Mouse (Mus musculus) lung, embryonic 15.5 days (tissue): ENCODE data around the gene Gnas. TPM values are rescaled to one million over a fixed set of nuclear protein-coding genes. Genes with fewer than 3 reads are reported as not detected.
A peak's percentile ranks its signal among the peaks of the same experiment; 100 is the strongest.

Experiments used
- ATAC-seq: fragments of 200-750 bp; cut with Nextera tagmentation; 2 replicates; pipeline ENCODE4 v1.8.0; 2017; ENCODE audit warnings: moderate number of reproducible peaks, borderline replicate concordance; ENCODE audit not compliant: low FRiP score, low TSS enrichment; ENCODE audit errors: extremely low read depth
- H3K27ac ChIP-seq: fragments of 300-500 bp; sonication (generic); 2 replicates; pipeline ENCODE4 v1.5.1; 2015; ENCODE audit warnings: moderate library complexity, mild to moderate bottlenecking, inconsistent platforms
- H3K27me3 ChIP-seq: fragments of 300-500 bp; sonication (generic); 2 replicates; pipeline ENCODE4 v1.6.1; 2015; ENCODE audit warnings: inconsistent platforms
- H3K36me3 ChIP-seq: fragments of 300-500 bp; sonication (generic); 2 replicates; pipeline ENCODE4 v1.6.1; 2015; ENCODE audit warnings: inconsistent platforms
- H3K4me1 ChIP-seq: fragments of 300-500 bp; sonication (generic); 2 replicates; pipeline ENCODE4 v1.6.1; 2015; ENCODE audit warnings: inconsistent platforms
- H3K4me2 ChIP-seq: fragments of 300-500 bp; sonication (generic); 2 replicates; pipeline ENCODE4 v1.6.1; 2015; ENCODE audit warnings: inconsistent platforms, mild to moderate bottlenecking, moderate library complexity
- H3K4me3 ChIP-seq: fragments of 300-500 bp; sonication (generic); 2 replicates; pipeline ENCODE4 v1.5.1; 2015; ENCODE audit warnings: mild to moderate bottlenecking, inconsistent platforms
- H3K9ac ChIP-seq: fragments of 300-500 bp; sonication (generic); 2 replicates; pipeline ENCODE4 v1.6.1; 2015; ENCODE audit warnings: inconsistent platforms
- H3K9me3 ChIP-seq: fragments of 300-500 bp; sonication (generic); 2 replicates; pipeline ENCODE4 v1.6.1; 2016; ENCODE audit warnings: inconsistent platforms
- WGBS: fragments of 180-500 bp; shearing (Covaris S2); methylation state at CpG from one replicate; pipeline ENCODE4 v1.1.7; 2015; 5-methylcytosine and 5-hydroxymethylcytosine counted together
- polyA plus RNA-seq: library from polyadenylated mRNA; unstranded; fragments of >200 nt; fragmentation: Nextera tagmentation; extraction: Ambion mirVana; gene quantifications from 2 replicates; pipeline ENCODE4 v1.2.1, GENCODE M21; 2015

The Gnas gene
- polyA plus RNA-seq, 1 experiment from 2014 or later, result 2,095 TPM

- no peak overlapping the region for H3K9ac ChIP-seq
- H3K4me2 ChIP-seq, result no peak overlapping the region
- ATAC-seq, result no peak
- no peak overlapping the region for H3K4me3 ChIP-seq
- 54% methylated on average over 2 of the region's 2 CpGs for WGBS
- no peaks in the 10 kb centered on the region for H3K9me3 ChIP-seq
- H3K36me3 ChIP-seq, result peaks cover 8% of the 10 kb centered on the region; the same call in 1 of the 2 replicates
- H3K4me1 ChIP-seq, result no peaks in the 10 kb centered on the region
- no peak overlapping the region for H3K27ac ChIP-seq
- H3K27me3 ChIP-seq, result no peaks in the 10 kb centered on the region
Observed at GRCm38 (mm10) chr2:174273961-174274360, 10.2 kb upstream of the Gnas start.

DNA sequence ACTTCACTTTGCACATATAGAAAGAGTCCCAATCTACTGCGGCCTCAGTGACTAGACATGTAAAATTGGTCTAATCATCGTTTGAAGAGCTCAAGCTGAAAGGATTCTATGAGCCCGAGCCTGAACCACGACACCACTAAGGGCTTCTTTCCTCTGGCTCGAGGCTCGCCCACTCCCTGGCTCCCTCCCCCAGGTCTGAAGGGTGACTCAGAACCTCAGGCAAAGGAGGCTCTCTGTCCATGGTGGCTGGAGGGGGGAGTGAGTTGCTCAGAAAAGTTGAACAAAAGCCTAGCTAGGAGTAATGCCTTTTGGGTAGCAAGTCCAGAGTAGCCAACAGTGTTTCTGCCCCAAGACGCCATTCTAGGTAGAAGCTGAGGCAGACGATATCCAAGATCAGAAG is 4.3 kb upstream of the Gnas start:
- H3K4me2 ChIP-seq, result no peak overlapping the region
- H3K27ac ChIP-seq, result no peak overlapping the region
- H3K27me3 ChIP-seq, result peaks cover 22% of the 10 kb centered on the region
- H3K4me1 ChIP-seq, result peaks cover 5% of the 10 kb centered on the region; the same call in 1 of the 2 replicates
- peaks cover 8% of the 10 kb centered on the region for H3K9me3 ChIP-seq
- H3K4me3 ChIP-seq, result no peak overlapping the region
- H3K36me3 ChIP-seq, result peaks cover 39% of the 10 kb centered on the region
- 75% methylated on average over 8 of the region's 8 CpGs for WGBS
- no peak for ATAC-seq
- H3K9ac ChIP-seq, result no peak overlapping the region

- H3K36me3 ChIP-seq, result peaks cover 72% of the 10 kb centered on the region
- H3K9ac ChIP-seq, result no peak overlapping the region
- peak overlapping the region; percentile 50 for H3K4me2 ChIP-seq
- 51% methylated on average over 11 of the region's 11 CpGs for WGBS
- H3K4me3 ChIP-seq, result 0 out of 2 replicates have a peak overlapping the region, but pooled peaks have one; percentile 27
- ATAC-seq, result no peak
- peaks cover 5% of the 10 kb centered on the region; the same call in 1 of the 2 replicates for H3K4me1 ChIP-seq
- peaks cover 25% of the 10 kb centered on the region for H3K9me3 ChIP-seq
- H3K27ac ChIP-seq, result no peak overlapping the region
- peaks cover 55% of the 10 kb centered on the region for H3K27me3 ChIP-seq
Observed at GRCm38 (mm10) chr2:174283341-174283740, 779 bp upstream of the Gnas start.

DNA sequence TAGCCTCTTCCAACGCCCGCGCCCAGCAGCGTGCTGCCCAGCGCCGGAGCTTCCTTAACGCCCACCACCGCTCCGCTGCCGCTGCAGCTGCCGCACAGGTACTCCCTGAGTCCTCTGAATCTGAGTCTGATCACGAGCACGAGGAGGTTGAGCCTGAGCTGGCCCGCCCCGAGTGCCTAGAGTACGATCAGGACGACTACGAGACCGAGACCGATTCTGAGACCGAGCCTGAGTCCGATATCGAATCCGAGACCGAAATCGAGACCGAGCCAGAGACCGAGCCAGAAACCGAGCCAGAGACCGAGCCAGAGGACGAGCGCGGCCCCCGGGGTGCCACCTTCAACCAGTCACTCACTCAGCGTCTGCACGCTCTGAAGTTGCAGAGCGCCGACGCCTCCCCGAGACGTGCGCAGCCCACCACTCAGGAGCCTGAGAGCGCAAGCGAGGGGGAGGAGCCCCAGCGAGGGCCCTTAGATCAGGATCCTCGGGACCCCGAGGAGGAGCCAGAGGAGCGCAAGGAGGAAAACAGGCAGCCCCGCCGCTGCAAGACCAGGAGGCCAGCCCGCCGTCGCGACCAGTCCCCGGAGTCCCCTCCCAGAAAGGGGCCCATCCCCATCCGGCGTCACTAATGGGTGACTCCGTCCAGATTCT is 812 bp downstream of the Gnas start:
- Histone ChIP-seq H3K27me3 (peaks cover 64% of the 10 kb centered on the region), H3K9me3 (peaks cover 25% of the 10 kb centered on the region), H3K4me3 (peak overlapping the region; percentile 27), H3K4me1 (peaks cover 5% of the 10 kb centered on the region; the same call in 1 of the 2 replicates), H3K27ac (no peak overlapping the region), H3K36me3 (peaks cover 76% of the 10 kb centered on the region), H3K4me2 (peak overlapping the region; percentile 50), H3K9ac (no peak overlapping the region)
- no peak for ATAC-seq
- WGBS, result 45% methylated on average over 58 of the region's 58 CpGs

DNA sequence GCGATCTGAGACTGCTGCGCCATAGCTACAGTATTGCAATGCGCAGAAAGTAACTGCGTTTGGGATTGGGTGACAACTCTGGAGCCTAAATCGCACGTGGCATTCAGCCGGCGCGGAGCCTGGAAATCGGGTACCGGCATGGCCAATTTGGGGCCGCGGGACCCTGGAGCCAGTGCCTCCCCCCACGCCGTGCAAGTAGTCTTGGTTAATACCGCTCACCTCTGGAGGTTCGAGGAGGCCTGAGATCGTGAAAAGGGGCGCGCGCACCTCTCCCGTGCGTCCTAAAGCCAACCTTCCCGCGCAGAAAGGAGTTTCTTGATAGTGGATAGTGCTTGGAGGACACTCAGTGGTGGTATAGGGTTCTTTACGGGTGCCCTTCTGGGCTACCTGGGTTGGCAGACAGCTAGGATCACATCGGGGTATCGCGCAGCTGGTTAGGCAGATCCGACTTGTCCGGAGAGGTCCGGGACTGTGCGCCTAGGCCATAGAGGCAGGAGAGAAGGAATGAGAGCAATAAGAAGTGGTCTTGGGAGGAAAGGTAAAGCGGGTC is 1.9 kb downstream of the Gnas start:
- peaks cover 5% of the 10 kb centered on the region; the same call in 1 of the 2 replicates for H3K4me1 ChIP-seq
- H3K4me3 ChIP-seq, result peak overlapping the region; percentile 27
- no peak overlapping the region for H3K4me2 ChIP-seq
- ATAC-seq, result no peak
- H3K27me3 ChIP-seq, result peaks cover 64% of the 10 kb centered on the region
- no peak overlapping the region for H3K27ac ChIP-seq
- WGBS, result 36% methylated on average over 34 of the region's 34 CpGs
- peaks cover 71% of the 10 kb centered on the region for H3K36me3 ChIP-seq
- H3K9ac ChIP-seq, result no peak overlapping the region
- H3K9me3 ChIP-seq, result peaks cover 25% of the 10 kb centered on the region

DNA sequence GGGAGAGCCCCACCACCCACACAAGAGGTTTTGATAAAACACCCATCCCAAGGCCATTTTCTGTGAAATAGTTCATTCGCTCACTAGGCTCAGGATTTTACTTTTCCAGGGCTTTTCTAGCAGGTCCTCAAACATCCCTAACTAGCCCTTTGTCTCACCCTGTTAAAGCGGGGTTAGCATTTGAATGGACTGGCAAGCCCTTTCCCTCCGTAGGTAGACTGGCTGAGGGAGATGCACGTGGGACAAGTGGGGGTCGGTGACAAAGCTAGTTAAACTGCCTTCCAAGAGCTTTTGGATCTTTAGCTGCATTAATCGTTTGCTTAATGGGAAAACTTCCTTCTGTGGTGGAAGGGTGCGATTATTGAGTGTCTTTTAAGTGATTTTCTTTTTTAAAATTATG is 3.8 kb downstream of the Gnas start:
- Histone ChIP-seq H3K9me3 (peaks cover 25% of the 10 kb centered on the region), H3K4me3 (peak overlapping the region; percentile 9; the same call in 1 of the 2 replicates), H3K4me2 (no peak overlapping the region), H3K27ac (no peak overlapping the region), H3K36me3 (peaks cover 63% of the 10 kb centered on the region), H3K4me1 (peaks cover 11% of the 10 kb centered on the region; the same call in 1 of the 2 replicates), H3K9ac (no peak overlapping the region), H3K27me3 (peaks cover 60% of the 10 kb centered on the region)
- WGBS, result 42% methylated on average over 7 of the region's 7 CpGs
- ATAC-seq, result no peak

DNA sequence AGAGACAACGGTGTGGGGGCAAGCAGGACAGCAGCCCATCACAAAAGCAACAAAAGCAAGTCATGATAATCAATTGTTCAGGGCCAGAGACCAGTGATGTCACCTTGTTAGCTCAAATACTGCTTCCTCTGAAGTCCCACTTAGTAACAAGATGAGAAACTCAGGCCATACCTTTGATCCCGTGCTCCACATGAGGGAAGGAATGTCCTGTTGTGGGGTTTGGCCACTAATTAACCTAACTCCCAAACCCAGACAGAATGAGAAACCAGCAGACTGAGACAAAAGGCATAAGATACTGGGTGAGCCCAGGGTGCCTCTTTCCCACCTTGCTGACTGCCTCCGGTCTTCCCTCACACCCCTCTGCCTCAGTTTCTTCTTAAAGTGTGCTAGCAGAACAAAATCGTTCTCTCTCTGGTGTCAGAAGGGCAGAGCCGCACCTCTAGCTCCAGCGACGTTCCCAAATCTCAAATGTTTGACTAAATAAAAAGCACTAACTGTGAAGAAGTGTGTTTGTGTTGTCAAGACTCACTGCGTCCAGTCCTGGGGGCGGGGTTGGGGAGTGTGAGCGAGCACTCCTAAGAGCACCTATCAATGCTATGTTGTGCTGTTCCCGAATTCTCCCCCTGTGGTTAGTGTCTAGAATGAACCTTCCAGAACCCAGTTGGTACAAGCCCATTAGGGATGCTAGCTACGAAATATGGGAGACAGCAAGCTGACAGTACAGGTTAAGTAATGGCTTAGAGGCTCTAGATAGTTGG is 4.7 kb downstream of the Gnas start:
- H3K36me3 ChIP-seq, result peaks cover 53% of the 10 kb centered on the region
- H3K4me3 ChIP-seq, result no peak overlapping the region
- H3K4me2 ChIP-seq, result no peak overlapping the region
- 48% methylated on average over 12 of the region's 12 CpGs for WGBS
- H3K9ac ChIP-seq, result no peak overlapping the region
- no peak for ATAC-seq
- H3K9me3 ChIP-seq, result peaks cover 25% of the 10 kb centered on the region
- no peak overlapping the region for H3K27ac ChIP-seq
- peaks cover 51% of the 10 kb centered on the region for H3K27me3 ChIP-seq
- peaks cover 14% of the 10 kb centered on the region; the same call in 1 of the 2 replicates for H3K4me1 ChIP-seq

- H3K27me3 ChIP-seq, result peaks cover 28% of the 10 kb centered on the region
- no peak overlapping the region for H3K27ac ChIP-seq
- no peak overlapping the region for H3K4me3 ChIP-seq
- H3K4me1 ChIP-seq, result peaks cover 9% of the 10 kb centered on the region; the same call in 1 of the 2 replicates
- no peak for ATAC-seq
- 63% methylated on average over 8 of the region's 8 CpGs for WGBS
- H3K9me3 ChIP-seq, result peaks cover 14% of the 10 kb centered on the region
- peak overlapping the region; percentile 57 for H3K4me2 ChIP-seq
- no peak overlapping the region for H3K9ac ChIP-seq
- peaks cover 30% of the 10 kb centered on the region for H3K36me3 ChIP-seq
Observed at GRCm38 (mm10) chr2:174291029-174291661, 7.0 kb downstream of the Gnas start.

DNA sequence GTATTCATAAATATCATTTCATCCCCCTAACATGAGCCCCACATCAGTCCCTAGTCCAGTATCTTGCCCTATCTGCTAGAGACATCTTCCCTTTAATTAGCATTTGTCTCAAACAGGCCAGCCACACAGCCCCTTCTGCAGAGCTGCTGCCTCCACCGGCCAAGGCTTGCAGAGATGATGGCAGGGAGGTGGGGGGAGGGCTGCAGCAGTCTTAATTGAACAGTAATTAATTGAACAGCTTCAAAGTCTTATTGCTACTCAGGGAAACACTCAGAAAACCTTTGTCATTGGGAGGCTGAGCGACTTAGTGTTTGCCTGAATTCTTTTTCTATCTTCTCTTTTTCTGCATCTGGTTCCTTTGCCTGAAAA is 7.5 kb downstream of the Gnas start:
- Histone ChIP-seq H3K4me1 (peaks cover 13% of the 10 kb centered on the region; the same call in 1 of the 2 replicates), H3K4me2 (peak overlapping the region; percentile 57), H3K27me3 (peaks cover 23% of the 10 kb centered on the region), H3K9ac (no peak overlapping the region), H3K27ac (no peak overlapping the region), H3K4me3 (no peak overlapping the region), H3K9me3 (peaks cover 15% of the 10 kb centered on the region), H3K36me3 (peaks cover 28% of the 10 kb centered on the region)
- no peak for ATAC-seq
- WGBS, result 42% methylated on average over 2 of the region's 2 CpGs

- peaks cover 26% of the 10 kb centered on the region for H3K27me3 ChIP-seq
- H3K4me1 ChIP-seq, result peaks cover 23% of the 10 kb centered on the region; the same call in 1 of the 2 replicates
- ATAC-seq, result no peak
- peak overlapping the region; percentile 61 for H3K9ac ChIP-seq
- peak overlapping the region; percentile 59 for H3K4me3 ChIP-seq
- peak overlapping the region; percentile 69 for H3K4me2 ChIP-seq
- H3K9me3 ChIP-seq, result peaks cover 34% of the 10 kb centered on the region
- WGBS, result 47% methylated on average over 8 of the region's 8 CpGs
- peak overlapping the region; percentile 71 for H3K27ac ChIP-seq
- H3K36me3 ChIP-seq, result 0 out of 2 replicates have a peak, but pooled peaks cover 3% of the 10 kb centered on the region
Observed at GRCm38 (mm10) chr2:174294457-174294856, 10.3 kb downstream of the Gnas start.

- Histone ChIP-seq H3K36me3 (0 out of 2 replicates have a peak, but pooled peaks cover 6% of the 10 kb centered on the region), H3K4me3 (peak overlapping the region; percentile 59), H3K4me2 (peak overlapping the region; percentile 69), H3K27me3 (peaks cover 35% of the 10 kb centered on the region), H3K9ac (peak overlapping the region; percentile 61), H3K9me3 (peaks cover 43% of the 10 kb centered on the region), H3K27ac (peak overlapping the region; percentile 71), H3K4me1 (peaks cover 29% of the 10 kb centered on the region; the same call in 1 of the 2 replicates)
- peak; percentile 90 for ATAC-seq
- WGBS, result 51% methylated on average over 36 of the region's 36 CpGs
Observed at GRCm38 (mm10) chr2:174295175-174295899, 11.2 kb downstream of the Gnas start.
